Mouse (Mus musculus): ENCODE data around the gene Stk24. TPM values are rescaled to one million over a fixed set of nuclear protein-coding genes. Genes with fewer than 3 reads are reported as not detected.
"Not testable (repeated sequence)": the region's sequence is repeated elsewhere in the genome, so short reads cannot be mapped to it uniquely, and the experiment has no call there.

Stk24 gene
- polyA plus RNA-seq, 1 experiment from 2014 or later: 38.6 TPM

- no peak overlapping the region for H3K27ac ChIP-seq (ENCODE audit: low read length)
- H3K4me3 ChIP-seq (ENCODE audit: low read length): no peak overlapping the region
- H3K4me2 ChIP-seq (ENCODE audit: low read depth, low read length): no peak overlapping the region
- no peaks in the 10 kb centered on the region for H3K27me3 ChIP-seq (ENCODE audit: control insufficient read depth, insufficient read depth, low read length)
- 0 out of 2 replicates have a peak, but pooled peaks cover 4% of the 10 kb centered on the region for H3K9me3 ChIP-seq (replicated peaks; ENCODE audit: control insufficient read depth, low read length)
- no peaks in the 10 kb centered on the region for H3K36me3 ChIP-seq (ENCODE audit: control insufficient read depth, insufficient read depth)
- WGBS: 86% methylated on average over 11 of the region's 12 CpGs
- no peak overlapping the region for H3K9ac ChIP-seq (ENCODE audit: low read length)
- ATAC-seq (replicated peaks; ENCODE audit: extremely low read depth, insufficient read depth, low FRiP score): no peak
- H3K4me1 ChIP-seq (ENCODE audit: control insufficient read depth, insufficient read depth, low read length): no peaks in the 10 kb centered on the region
These were observed 37.0 kb upstream of the Stk24 start for GRCm38 (mm10) chr14:121416626-121417319.

GRCm38 (mm10) chr14:121414635-121415241, 34.9 kb upstream of the Stk24 start:
- 68% methylated on average over 6 of the region's 6 CpGs for WGBS
- Histone ChIP-seq H3K4me1 (ENCODE audit: control insufficient read depth, insufficient read depth, low read length) (no peaks in the 10 kb centered on the region), H3K4me2 (ENCODE audit: low read depth, low read length) (no peak overlapping the region), H3K9ac (ENCODE audit: low read length) (no peak overlapping the region), H3K4me3 (ENCODE audit: low read length) (no peak overlapping the region), H3K9me3 (replicated peaks; ENCODE audit: control insufficient read depth, low read length) (no peaks in the 10 kb centered on the region), H3K36me3 (ENCODE audit: control insufficient read depth, insufficient read depth) (no peaks in the 10 kb centered on the region), H3K27ac (ENCODE audit: low read length) (no peak overlapping the region), H3K27me3 (ENCODE audit: control insufficient read depth, insufficient read depth, low read length) (no peaks in the 10 kb centered on the region)
- ATAC-seq (replicated peaks; ENCODE audit: extremely low read depth, insufficient read depth, low FRiP score): peak; percentile 58; the same call in 1 of the 2 replicates

- H3K4me2 ChIP-seq (ENCODE audit: low read depth, low read length); H3K4me1 ChIP-seq (ENCODE audit: control insufficient read depth, insufficient read depth, low read length); H3K9me3 ChIP-seq (replicated peaks; ENCODE audit: control insufficient read depth, low read length); H3K27me3 ChIP-seq (ENCODE audit: control insufficient read depth, insufficient read depth, low read length); H3K4me3 ChIP-seq (ENCODE audit: low read length); H3K36me3 ChIP-seq (ENCODE audit: control insufficient read depth, insufficient read depth); H3K9ac ChIP-seq (ENCODE audit: low read length); H3K27ac ChIP-seq (ENCODE audit: low read length); ATAC-seq (replicated peaks; ENCODE audit: extremely low read depth, insufficient read depth, low FRiP score): not testable (repeated sequence)
- WGBS: 100% methylated on average over 1 of the region's 1 CpGs
These were observed 33.9 kb upstream of the Stk24 start for GRCm38 (mm10) chr14:121413726-121414125.

- H3K9me3 ChIP-seq (replicated peaks; ENCODE audit: control insufficient read depth, low read length): no peaks in the 10 kb centered on the region
- no peaks in the 10 kb centered on the region for H3K27me3 ChIP-seq (ENCODE audit: control insufficient read depth, insufficient read depth, low read length)
- WGBS: 74% methylated on average over 3 of the region's 3 CpGs
- no peaks in the 10 kb centered on the region for H3K36me3 ChIP-seq (ENCODE audit: control insufficient read depth, insufficient read depth)
- no peak overlapping the region for H3K4me3 ChIP-seq (ENCODE audit: low read length)
- no peak overlapping the region for H3K9ac ChIP-seq (ENCODE audit: low read length)
- ATAC-seq (replicated peaks; ENCODE audit: extremely low read depth, insufficient read depth, low FRiP score): no peak
- H3K4me1 ChIP-seq (ENCODE audit: control insufficient read depth, insufficient read depth, low read length): no peaks in the 10 kb centered on the region
- no peak overlapping the region for H3K27ac ChIP-seq (ENCODE audit: low read length)
- H3K4me2 ChIP-seq (ENCODE audit: low read depth, low read length): no peak overlapping the region
These were observed 29.1 kb upstream of the Stk24 start for GRCm38 (mm10) chr14:121408944-121409343.

- Histone ChIP-seq H3K36me3 (ENCODE audit: control insufficient read depth, insufficient read depth) (no peaks in the 10 kb centered on the region), H3K4me2 (ENCODE audit: low read depth, low read length) (no peak overlapping the region), H3K4me3 (ENCODE audit: low read length) (no peak overlapping the region), H3K27ac (ENCODE audit: low read length) (no peak overlapping the region), H3K27me3 (ENCODE audit: control insufficient read depth, insufficient read depth, low read length) (no peaks in the 10 kb centered on the region), H3K4me1 (ENCODE audit: control insufficient read depth, insufficient read depth, low read length) (no peaks in the 10 kb centered on the region), H3K9ac (ENCODE audit: low read length) (no peak overlapping the region), H3K9me3 (replicated peaks; ENCODE audit: control insufficient read depth, low read length) (peaks cover 3% of the 10 kb centered on the region; the same call in 1 of the 2 replicates)
- no peak for ATAC-seq (replicated peaks; ENCODE audit: extremely low read depth, insufficient read depth, low FRiP score)
- 86% methylated on average over 7 of the region's 7 CpGs for WGBS
These were observed 27.1 kb upstream of the Stk24 start for GRCm38 (mm10) chr14:121406943-121407342.

- Histone ChIP-seq H3K4me3 (ENCODE audit: low read length) (peak overlapping the region; percentile 20), H3K36me3 (ENCODE audit: control insufficient read depth, insufficient read depth) (no peaks in the 10 kb centered on the region), H3K27ac (ENCODE audit: low read length) (no peak overlapping the region), H3K27me3 (ENCODE audit: control insufficient read depth, insufficient read depth, low read length) (no peaks in the 10 kb centered on the region), H3K9ac (ENCODE audit: low read length) (no peak overlapping the region), H3K9me3 (replicated peaks; ENCODE audit: control insufficient read depth, low read length) (peaks cover 3% of the 10 kb centered on the region; the same call in 1 of the 2 replicates), H3K4me1 (ENCODE audit: control insufficient read depth, insufficient read depth, low read length) (no peaks in the 10 kb centered on the region), H3K4me2 (ENCODE audit: low read depth, low read length) (peak overlapping the region; percentile 59)
- 42% methylated on average over 15 of the region's 15 CpGs for WGBS
- no peak for ATAC-seq (replicated peaks; ENCODE audit: extremely low read depth, insufficient read depth, low FRiP score)
These were observed 25.7 kb upstream of the Stk24 start for GRCm38 (mm10) chr14:121405546-121405945.

GRCm38 (mm10) chr14:121405120-121405519, 25.3 kb upstream of the Stk24 start:
- peak overlapping the region; percentile 20 for H3K4me3 ChIP-seq (ENCODE audit: low read length)
- H3K4me1 ChIP-seq (ENCODE audit: control insufficient read depth, insufficient read depth, low read length): no peaks in the 10 kb centered on the region
- ATAC-seq (replicated peaks; ENCODE audit: extremely low read depth, insufficient read depth, low FRiP score): no peak
- 47% methylated on average over 12 of the region's 13 CpGs for WGBS
- no peaks in the 10 kb centered on the region for H3K36me3 ChIP-seq (ENCODE audit: control insufficient read depth, insufficient read depth)
- H3K4me2 ChIP-seq (ENCODE audit: low read depth, low read length): peak overlapping the region; percentile 59
- no peak overlapping the region for H3K27ac ChIP-seq (ENCODE audit: low read length)
- H3K27me3 ChIP-seq (ENCODE audit: control insufficient read depth, insufficient read depth, low read length): no peaks in the 10 kb centered on the region
- H3K9ac ChIP-seq (ENCODE audit: low read length): no peak overlapping the region
- peaks cover 3% of the 10 kb centered on the region; the same call in 1 of the 2 replicates for H3K9me3 ChIP-seq (replicated peaks; ENCODE audit: control insufficient read depth, low read length)

GRCm38 (mm10) chr14:121399676-121400075, 19.9 kb upstream of the Stk24 start:
- no peaks in the 10 kb centered on the region for H3K4me1 ChIP-seq (ENCODE audit: control insufficient read depth, insufficient read depth, low read length)
- H3K27ac ChIP-seq (ENCODE audit: low read length): no peak overlapping the region
- no peak overlapping the region for H3K4me3 ChIP-seq (ENCODE audit: low read length)
- H3K36me3 ChIP-seq (ENCODE audit: control insufficient read depth, insufficient read depth): no peaks in the 10 kb centered on the region
- 83% methylated on average over 6 of the region's 6 CpGs for WGBS
- H3K4me2 ChIP-seq (ENCODE audit: low read depth, low read length): no peak overlapping the region
- no peak for ATAC-seq (replicated peaks; ENCODE audit: extremely low read depth, insufficient read depth, low FRiP score)
- no peak overlapping the region for H3K9ac ChIP-seq (ENCODE audit: low read length)
- no peaks in the 10 kb centered on the region for H3K27me3 ChIP-seq (ENCODE audit: control insufficient read depth, insufficient read depth, low read length)
- H3K9me3 ChIP-seq (replicated peaks; ENCODE audit: control insufficient read depth, low read length): peaks cover 3% of the 10 kb centered on the region; the same call in 1 of the 2 replicates

GRCm38 (mm10) chr14:121397471-121397870, 17.7 kb upstream of the Stk24 start:
- no peak overlapping the region for H3K4me2 ChIP-seq (ENCODE audit: low read depth, low read length)
- peaks cover 7% of the 10 kb centered on the region for H3K4me1 ChIP-seq (ENCODE audit: control insufficient read depth, insufficient read depth, low read length)
- 58% methylated on average over 1 of the region's 1 CpGs for WGBS
- H3K9ac ChIP-seq (ENCODE audit: low read length): no peak overlapping the region
- H3K36me3 ChIP-seq (ENCODE audit: control insufficient read depth, insufficient read depth): no peaks in the 10 kb centered on the region
- no peak overlapping the region for H3K27ac ChIP-seq (ENCODE audit: low read length)
- H3K9me3 ChIP-seq (replicated peaks; ENCODE audit: control insufficient read depth, low read length): no peaks in the 10 kb centered on the region
- no peak for ATAC-seq (replicated peaks; ENCODE audit: extremely low read depth, insufficient read depth, low FRiP score)
- H3K27me3 ChIP-seq (ENCODE audit: control insufficient read depth, insufficient read depth, low read length): no peaks in the 10 kb centered on the region
- H3K4me3 ChIP-seq (ENCODE audit: low read length): no peak overlapping the region

All from heart, embryonic 16.5 days (tissue).